Mouse (Mus musculus): Measurements from ENCODE around the gene Rad51b.

DNA sequence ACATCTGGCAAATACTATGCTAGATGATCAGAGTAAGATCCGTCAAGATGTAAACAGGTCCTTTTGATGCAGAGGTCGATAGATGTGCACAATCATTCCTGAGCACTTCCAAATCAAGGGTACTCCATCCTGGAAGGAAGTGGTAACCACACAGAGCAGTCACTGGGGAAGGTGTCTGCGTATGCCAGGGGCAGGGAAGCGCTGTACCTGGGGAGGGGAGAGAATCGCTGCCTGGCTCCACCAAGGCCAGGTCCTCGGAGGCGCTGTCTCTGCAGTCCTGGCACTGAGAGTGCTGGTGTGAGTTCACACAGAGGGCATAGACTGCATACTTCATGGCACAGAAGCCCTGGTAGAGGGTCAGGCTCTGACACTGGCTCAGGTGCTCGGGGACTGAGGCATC, 14.5 kb upstream of the Rad51b start:
- TF ChIP-seq POLR2AphosphoS5 (IDR thresholded peaks at IDR 0.05; ENCODE audit: insufficient replicate concordance, low read depth, low read length) (no peak), CTCF (IDR thresholded peaks at IDR 0.05; ENCODE audit: low read depth, low read length) (no peak), GATA1 (IDR thresholded peaks at IDR 0.05; ENCODE audit: borderline replicate concordance, low read length) (no peak), TAL1 (conservative IDR thresholded peaks at IDR 0.05; ENCODE audit: low read depth, low read length) (no peak), GATA2 (IDR thresholded peaks at IDR 0.05; ENCODE audit: borderline replicate concordance, low read depth, low read length) (no peak)
